Mouse (Mus musculus) testis, adult 2 months (tissue): ENCODE measurements at regions not wholly inside any gene's neighbourhood (a gene's known extent, or its start where the extent isn't known, plus 50 kb on each side); places are given as distances from the start of the nearest gene placed in this dataset.

ENCODE experiments used
- CTCF ChIP-seq: fragments of 200-500 bp; IDR thresholded peaks from 2 replicates; pipeline ENCODE4 v1.5.1; 2012; ENCODE audit warnings: low read depth, mild to moderate bottlenecking, inconsistent platforms, low read length, moderate library complexity; ENCODE audit not compliant: control insufficient read depth, insufficient read depth, insufficient replicate concordance
- POLR2A ChIP-seq: fragments of 200-500 bp; IDR thresholded peaks from 2 replicates; pipeline ENCODE4 v1.6.1; 2012; ENCODE audit warnings: low read depth, mild to moderate bottlenecking, inconsistent platforms, low read length, moderate library complexity; ENCODE audit not compliant: control insufficient read depth

GRCm38 (mm10) chr3:19751946-19752345, 123.5 kb upstream of the 1700064H15Rik start:
- TF ChIP-seq POLR2A = no peak
- TF ChIP-seq CTCF = no peak
